Mouse (Mus musculus): Measurements from ENCODE around the gene Rbms3. TPM values are rescaled to one million over a fixed set of nuclear protein-coding genes. Genes with fewer than 3 reads are reported as not detected.

Gene Rbms3
- polyA plus RNA-seq, 1 experiment from 2014 or later = 38.3 TPM

GRCm38 (mm10) chr9:116886973-116887680 is 742.6 kb downstream of the Rbms3 start:
- Histone ChIP-seq H3K27ac (ENCODE audit: low read length) (no peak overlapping the region), H3K9me3 (replicated peaks; ENCODE audit: control insufficient read depth, low read length) (no peaks in the 10 kb centered on the region), H3K4me2 (ENCODE audit: low read depth, low read length) (no peak overlapping the region), H3K9ac (ENCODE audit: low read length) (no peak overlapping the region), H3K36me3 (ENCODE audit: control insufficient read depth, insufficient read depth) (no peaks in the 10 kb centered on the region), H3K4me1 (ENCODE audit: control insufficient read depth, insufficient read depth, low read length) (0 out of 2 replicates have a peak, but pooled peaks cover 4% of the 10 kb centered on the region), H3K27me3 (ENCODE audit: control insufficient read depth, insufficient read depth, low read length) (no peaks in the 10 kb centered on the region), H3K4me3 (ENCODE audit: low read length) (no peak overlapping the region)
- WGBS = 78% methylated on average over 9 of the region's 9 CpGs
- no peak for ATAC-seq (replicated peaks; ENCODE audit: extremely low read depth, insufficient read depth, low FRiP score)

- Histone ChIP-seq H3K4me1 (ENCODE audit: control insufficient read depth, insufficient read depth, low read length) (peaks cover 8% of the 10 kb centered on the region), H3K27ac (ENCODE audit: low read length) (no peak overlapping the region), H3K4me2 (ENCODE audit: low read depth, low read length) (no peak overlapping the region), H3K36me3 (ENCODE audit: control insufficient read depth, insufficient read depth) (no peaks in the 10 kb centered on the region), H3K27me3 (ENCODE audit: control insufficient read depth, insufficient read depth, low read length) (no peaks in the 10 kb centered on the region), H3K4me3 (ENCODE audit: low read length) (no peak overlapping the region), H3K9me3 (replicated peaks; ENCODE audit: control insufficient read depth, low read length) (no peaks in the 10 kb centered on the region), H3K9ac (ENCODE audit: low read length) (no peak overlapping the region)
- ATAC-seq (replicated peaks; ENCODE audit: extremely low read depth, insufficient read depth, low FRiP score) = no peak
- 39% methylated on average over 5 of the region's 5 CpGs for WGBS
These were observed 744.1 kb downstream of the Rbms3 start for GRCm38 (mm10) chr9:116885617-116886016.

- no peak overlapping the region for H3K9ac ChIP-seq (ENCODE audit: low read length)
- WGBS = 51% methylated on average over 4 of the region's 4 CpGs
- no peaks in the 10 kb centered on the region for H3K27me3 ChIP-seq (ENCODE audit: control insufficient read depth, insufficient read depth, low read length)
- no peak overlapping the region for H3K4me2 ChIP-seq (ENCODE audit: low read depth, low read length)
- no peaks in the 10 kb centered on the region for H3K36me3 ChIP-seq (ENCODE audit: control insufficient read depth, insufficient read depth)
- H3K4me3 ChIP-seq (ENCODE audit: low read length) = no peak overlapping the region
- H3K4me1 ChIP-seq (ENCODE audit: control insufficient read depth, insufficient read depth, low read length) = peaks cover 10% of the 10 kb centered on the region
- ATAC-seq (replicated peaks; ENCODE audit: extremely low read depth, insufficient read depth, low FRiP score) = peak; percentile 85
- peaks cover 9% of the 10 kb centered on the region for H3K9me3 ChIP-seq (replicated peaks; ENCODE audit: control insufficient read depth, low read length)
- peak overlapping the region; percentile 61 for H3K27ac ChIP-seq (ENCODE audit: low read length)
These were observed 749.2 kb downstream of the Rbms3 start for GRCm38 (mm10) chr9:116880503-116880902.

- Histone ChIP-seq H3K9me3 (replicated peaks; ENCODE audit: control insufficient read depth, low read length) (peaks cover 9% of the 10 kb centered on the region), H3K9ac (ENCODE audit: low read length) (no peak overlapping the region), H3K27ac (ENCODE audit: low read length) (peak overlapping the region; percentile 61), H3K4me1 (ENCODE audit: control insufficient read depth, insufficient read depth, low read length) (peaks cover 8% of the 10 kb centered on the region), H3K36me3 (ENCODE audit: control insufficient read depth, insufficient read depth) (no peaks in the 10 kb centered on the region), H3K4me2 (ENCODE audit: low read depth, low read length) (no peak overlapping the region), H3K27me3 (ENCODE audit: control insufficient read depth, insufficient read depth, low read length) (no peaks in the 10 kb centered on the region), H3K4me3 (ENCODE audit: low read length) (no peak overlapping the region)
- peak; percentile 6; the same call in 1 of the 2 replicates for ATAC-seq (replicated peaks; ENCODE audit: extremely low read depth, insufficient read depth, low FRiP score)
- WGBS = 53% methylated on average over 10 of the region's 10 CpGs
These were observed 749.9 kb downstream of the Rbms3 start for GRCm38 (mm10) chr9:116879600-116880457.

GRCm38 (mm10) chr9:116876786-116877185 is 752.9 kb downstream of the Rbms3 start:
- Histone ChIP-seq H3K4me2 (ENCODE audit: low read depth, low read length) (no peak overlapping the region), H3K27ac (ENCODE audit: low read length) (no peak overlapping the region), H3K9me3 (replicated peaks; ENCODE audit: control insufficient read depth, low read length) (peaks cover 9% of the 10 kb centered on the region), H3K9ac (ENCODE audit: low read length) (no peak overlapping the region), H3K36me3 (ENCODE audit: control insufficient read depth, insufficient read depth) (no peaks in the 10 kb centered on the region), H3K4me3 (ENCODE audit: low read length) (no peak overlapping the region), H3K4me1 (ENCODE audit: control insufficient read depth, insufficient read depth, low read length) (peaks cover 32% of the 10 kb centered on the region), H3K27me3 (ENCODE audit: control insufficient read depth, insufficient read depth, low read length) (no peaks in the 10 kb centered on the region)
- 76% methylated on average over 3 of the region's 3 CpGs for WGBS
- ATAC-seq (replicated peaks; ENCODE audit: extremely low read depth, insufficient read depth, low FRiP score) = no peak

- Histone ChIP-seq H3K36me3 (ENCODE audit: control insufficient read depth, insufficient read depth) (0 out of 2 replicates have a peak, but pooled peaks cover 3% of the 10 kb centered on the region), H3K4me2 (ENCODE audit: low read depth, low read length) (peak overlapping the region; percentile 53), H3K9ac (ENCODE audit: low read length) (peak overlapping the region; percentile 2; the same call in 1 of the 2 replicates), H3K27me3 (ENCODE audit: control insufficient read depth, insufficient read depth, low read length) (no peaks in the 10 kb centered on the region), H3K4me3 (ENCODE audit: low read length) (no peak overlapping the region; the same call in 1 of the 2 replicates), H3K4me1 (ENCODE audit: control insufficient read depth, insufficient read depth, low read length) (peaks cover 24% of the 10 kb centered on the region), H3K27ac (ENCODE audit: low read length) (peak overlapping the region; percentile 73), H3K9me3 (replicated peaks; ENCODE audit: control insufficient read depth, low read length) (peaks cover 8% of the 10 kb centered on the region)
- 26% methylated on average over 2 of the region's 2 CpGs for WGBS
- no peak for ATAC-seq (replicated peaks; ENCODE audit: extremely low read depth, insufficient read depth, low FRiP score)
These were observed 755.8 kb downstream of the Rbms3 start for GRCm38 (mm10) chr9:116873976-116874320.

- peak; percentile 92 for ATAC-seq (replicated peaks; ENCODE audit: extremely low read depth, insufficient read depth, low FRiP score)
- Histone ChIP-seq H3K27ac (ENCODE audit: low read length) (peak overlapping the region; percentile 73), H3K27me3 (ENCODE audit: control insufficient read depth, insufficient read depth, low read length) (no peaks in the 10 kb centered on the region), H3K36me3 (ENCODE audit: control insufficient read depth, insufficient read depth) (0 out of 2 replicates have a peak, but pooled peaks cover 3% of the 10 kb centered on the region), H3K4me1 (ENCODE audit: control insufficient read depth, insufficient read depth, low read length) (peaks cover 24% of the 10 kb centered on the region), H3K4me2 (ENCODE audit: low read depth, low read length) (peak overlapping the region; percentile 53), H3K9ac (ENCODE audit: low read length) (peak overlapping the region; percentile 2), H3K9me3 (replicated peaks; ENCODE audit: control insufficient read depth, low read length) (peaks cover 4% of the 10 kb centered on the region; the same call in 1 of the 2 replicates), H3K4me3 (ENCODE audit: low read length) (peak overlapping the region; percentile 30)
- 24% methylated on average over 30 of the region's 30 CpGs for WGBS
These were observed 756.4 kb downstream of the Rbms3 start for GRCm38 (mm10) chr9:116873033-116873975.

GRCm38 (mm10) chr9:116872346-116872745 is 757.4 kb downstream of the Rbms3 start:
- Histone ChIP-seq H3K9ac (ENCODE audit: low read length) (no peak overlapping the region), H3K27ac (ENCODE audit: low read length) (peak overlapping the region; percentile 8; the same call in 1 of the 2 replicates), H3K4me3 (ENCODE audit: low read length) (no peak overlapping the region), H3K9me3 (replicated peaks; ENCODE audit: control insufficient read depth, low read length) (peaks cover 4% of the 10 kb centered on the region; the same call in 1 of the 2 replicates), H3K27me3 (ENCODE audit: control insufficient read depth, insufficient read depth, low read length) (no peaks in the 10 kb centered on the region), H3K36me3 (ENCODE audit: control insufficient read depth, insufficient read depth) (0 out of 2 replicates have a peak, but pooled peaks cover 3% of the 10 kb centered on the region), H3K4me2 (ENCODE audit: low read depth, low read length) (no peak overlapping the region), H3K4me1 (ENCODE audit: control insufficient read depth, insufficient read depth, low read length) (peaks cover 24% of the 10 kb centered on the region)
- 49% methylated on average over 6 of the region's 6 CpGs for WGBS
- no peak for ATAC-seq (replicated peaks; ENCODE audit: extremely low read depth, insufficient read depth, low FRiP score)
